Mouse (Mus musculus): ENCODE data around the gene Psmd2. TPM values are rescaled to one million over a fixed set of nuclear protein-coding genes. Genes with fewer than 3 reads are reported as not detected.

The Psmd2 gene
- polyA plus RNA-seq, 1 experiment from 2014 or later = 352 TPM

DNA sequence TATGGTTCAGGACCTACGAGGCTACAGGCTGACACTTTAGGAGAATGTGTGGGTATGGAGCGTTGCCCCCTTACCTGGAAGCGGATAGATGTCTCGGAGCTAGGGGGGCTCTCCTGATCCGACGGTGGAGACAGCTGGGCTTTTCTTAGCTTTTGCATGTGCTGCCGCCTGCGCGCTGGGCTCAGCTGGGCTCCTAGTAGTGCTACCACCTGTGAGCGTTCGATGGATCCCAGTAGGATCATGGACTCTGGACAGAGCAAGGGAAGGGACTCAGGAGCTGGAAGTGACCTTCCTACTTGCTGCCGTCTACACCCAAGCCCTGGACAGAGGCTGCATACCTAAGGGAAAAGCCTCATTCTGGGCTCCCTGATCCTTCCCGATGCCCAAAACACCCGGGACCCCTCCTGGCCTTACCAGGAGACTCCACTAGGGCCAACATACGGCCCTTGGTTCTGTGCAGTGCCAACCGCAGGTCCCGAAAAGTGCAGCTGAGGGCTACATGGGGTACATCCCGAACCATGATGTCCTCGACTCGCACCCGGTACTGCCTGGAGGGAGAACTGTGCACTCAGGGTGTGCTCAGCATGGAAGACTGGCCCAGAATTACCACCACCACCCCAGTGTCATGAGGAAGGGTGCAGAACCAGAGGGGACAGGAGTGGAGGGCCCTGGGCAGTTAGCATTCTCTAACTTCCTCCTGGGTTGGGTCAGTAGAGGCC is 56.9 kb downstream of the Psmd2 start:
- no peak for DNase-seq
- peaks cover 35% of the 10 kb centered on the region for H3K36me3 ChIP-seq (ENCODE audit: insufficient read depth)
- H3K4me2 ChIP-seq = no peak overlapping the region
- H3K9me3 ChIP-seq (ENCODE audit: low read depth, low read length) = no peaks in the 10 kb centered on the region
- no peak for TF ChIP-seq CTCF (IDR thresholded peaks at IDR 0.05; ENCODE audit: low read depth)
- no peaks in the 10 kb centered on the region for H3K27me3 ChIP-seq (ENCODE audit: insufficient read depth, low read length)
- H3K9ac ChIP-seq = no peak overlapping the region
- H3K4me3 ChIP-seq (ENCODE audit: low read depth, low read length) = no peak overlapping the region
- H3K4me1 ChIP-seq (ENCODE audit: insufficient read depth) = no peaks in the 10 kb centered on the region
- WGBS = 94% methylated on average over 21 of the region's 21 CpGs
- H3K27ac ChIP-seq (ENCODE audit: low read depth) = no peak overlapping the region
- ATAC-seq (ENCODE audit: insufficient read depth) = no peak

DNA sequence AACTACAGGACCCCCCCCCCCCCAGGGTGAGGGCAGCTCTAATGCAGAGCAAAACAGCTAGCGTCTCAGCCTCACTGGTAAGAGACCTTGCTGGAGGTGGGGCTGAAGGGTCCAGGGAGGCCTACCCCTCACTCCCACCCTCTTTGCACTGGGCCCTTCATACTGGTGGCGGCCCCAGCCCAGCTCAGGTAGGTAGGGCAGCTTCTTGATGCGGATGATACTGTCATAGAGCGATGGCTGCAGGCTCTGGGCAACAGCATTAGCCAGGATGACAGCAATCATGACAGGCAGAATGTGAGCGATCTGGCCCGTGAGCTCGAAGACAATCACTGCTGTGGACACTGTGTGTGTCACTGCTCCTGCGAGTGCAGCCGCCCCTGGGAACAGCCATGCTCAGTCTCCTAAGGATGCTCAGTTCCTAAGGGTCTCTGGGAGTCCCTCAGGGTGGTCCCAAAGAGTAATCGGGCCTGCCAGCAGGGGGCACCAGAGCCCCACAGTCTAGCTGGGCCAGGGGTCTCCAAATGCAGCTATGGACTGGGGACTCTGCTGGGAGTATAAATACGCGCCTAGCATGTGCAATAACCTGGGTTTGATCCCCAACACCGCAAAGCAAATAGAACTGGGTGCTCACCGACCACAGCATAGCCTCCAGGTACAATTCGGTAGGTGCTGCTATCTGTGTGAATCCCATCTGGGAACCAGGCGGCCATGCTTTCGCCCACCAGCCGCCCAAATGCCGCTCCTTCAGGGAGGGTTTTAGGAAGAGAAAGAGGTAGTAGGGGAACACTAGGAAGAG is 57.7 kb downstream of the Psmd2 start:
- Histone ChIP-seq H3K27ac (ENCODE audit: low read depth) (no peak overlapping the region), H3K4me3 (ENCODE audit: low read depth, low read length) (no peak overlapping the region), H3K4me2 (no peak overlapping the region), H3K4me1 (ENCODE audit: insufficient read depth) (no peaks in the 10 kb centered on the region), H3K9me3 (ENCODE audit: low read depth, low read length) (no peaks in the 10 kb centered on the region), H3K9ac (no peak overlapping the region), H3K27me3 (ENCODE audit: insufficient read depth, low read length) (no peaks in the 10 kb centered on the region), H3K36me3 (ENCODE audit: insufficient read depth) (peaks cover 35% of the 10 kb centered on the region)
- WGBS = 73% methylated on average over 19 of the region's 19 CpGs
- peak; percentile 78 for TF ChIP-seq CTCF (IDR thresholded peaks at IDR 0.05; ENCODE audit: low read depth)
- ATAC-seq (ENCODE audit: insufficient read depth) (no peak; the same call in 1 of the 2 replicates), DNase-seq (peak; percentile 77)

DNA sequence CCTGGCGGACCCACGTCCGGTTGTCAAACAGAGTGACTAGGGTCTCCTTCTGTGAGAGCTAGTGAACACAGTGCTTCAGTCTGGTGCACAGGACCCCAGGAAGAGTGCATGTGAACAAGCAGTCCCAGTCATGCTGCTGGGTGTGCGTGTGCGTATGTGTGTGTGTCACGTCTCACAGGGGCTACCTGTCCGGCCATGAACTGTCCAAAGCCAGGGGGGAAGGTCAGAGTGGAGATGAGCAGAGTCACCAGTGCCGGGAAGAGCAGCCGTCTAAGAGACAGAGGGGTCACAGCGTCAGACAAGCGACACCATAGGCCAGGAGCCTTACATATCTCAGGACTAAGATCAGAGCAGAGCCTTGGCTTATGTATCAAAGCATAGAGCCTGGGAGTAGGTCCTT is 58.9 kb downstream of the Psmd2 start:
- Histone ChIP-seq H3K4me1 (ENCODE audit: insufficient read depth) (peaks cover 9% of the 10 kb centered on the region), H3K36me3 (ENCODE audit: insufficient read depth) (peaks cover 35% of the 10 kb centered on the region), H3K27me3 (ENCODE audit: insufficient read depth, low read length) (no peaks in the 10 kb centered on the region), H3K9ac (no peak overlapping the region), H3K4me3 (ENCODE audit: low read depth, low read length) (no peak overlapping the region), H3K4me2 (no peak overlapping the region), H3K27ac (ENCODE audit: low read depth) (no peak overlapping the region), H3K9me3 (ENCODE audit: low read depth, low read length) (no peaks in the 10 kb centered on the region)
- ATAC-seq (ENCODE audit: insufficient read depth) (no peak), DNase-seq (no peak)
- TF ChIP-seq CTCF (IDR thresholded peaks at IDR 0.05; ENCODE audit: low read depth) = no peak
- WGBS = 90% methylated on average over 11 of the region's 11 CpGs

DNA sequence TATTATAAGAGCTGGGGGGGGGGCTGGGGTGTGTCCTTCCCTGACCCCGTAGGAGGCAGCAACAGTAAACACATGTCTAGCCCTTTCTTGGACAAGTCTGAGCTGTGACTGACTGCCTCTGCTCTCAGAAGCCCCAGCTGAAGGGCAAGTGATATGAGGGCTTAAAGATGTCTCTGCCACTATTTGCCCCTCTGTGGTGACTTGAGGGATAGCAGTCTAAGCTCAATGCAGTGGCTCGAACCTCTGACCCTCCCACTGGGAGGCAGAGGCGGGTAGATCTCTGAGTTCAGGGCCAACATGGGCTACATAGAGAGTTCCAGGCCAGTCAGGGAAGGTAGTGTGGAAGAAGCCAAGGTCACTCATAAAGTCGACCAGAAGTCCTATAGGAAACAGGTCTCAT is 59.4 kb downstream of the Psmd2 start:
- Histone ChIP-seq H3K9ac (no peak overlapping the region), H3K27ac (ENCODE audit: low read depth) (no peak overlapping the region)
- 71% methylated on average over 4 of the region's 4 CpGs for WGBS

DNA sequence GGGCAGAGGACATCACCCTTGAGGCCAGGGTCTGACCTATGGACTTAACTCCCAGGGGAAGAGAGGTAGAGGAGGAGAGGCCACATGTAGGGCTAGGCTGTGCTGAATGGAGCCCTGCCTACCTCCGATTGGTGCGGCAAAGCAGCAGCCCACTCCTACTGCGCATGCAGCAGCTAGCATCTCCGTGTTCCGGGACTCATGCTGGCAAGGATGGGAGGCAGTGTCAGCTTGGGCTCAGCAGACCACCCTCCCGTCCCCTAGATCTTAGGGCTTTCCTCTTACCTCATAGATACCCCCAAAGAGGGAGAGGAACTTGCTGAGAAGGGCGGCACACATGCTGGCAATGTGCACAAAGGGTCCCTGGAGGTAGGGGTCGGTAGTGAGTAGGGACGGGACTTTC is 60.7 kb downstream of the Psmd2 start:
- no peak for DNase-seq
- H3K36me3 ChIP-seq (ENCODE audit: insufficient read depth) = peaks cover 31% of the 10 kb centered on the region
- no peaks in the 10 kb centered on the region for H3K9me3 ChIP-seq (ENCODE audit: low read depth, low read length)
- H3K4me2 ChIP-seq = no peak overlapping the region
- ATAC-seq (ENCODE audit: insufficient read depth) = no peak
- H3K27me3 ChIP-seq (ENCODE audit: insufficient read depth, low read length) = no peaks in the 10 kb centered on the region
- peaks cover 9% of the 10 kb centered on the region for H3K4me1 ChIP-seq (ENCODE audit: insufficient read depth)
- TF ChIP-seq CTCF (IDR thresholded peaks at IDR 0.05; ENCODE audit: low read depth) = no peak
- no peak overlapping the region for H3K9ac ChIP-seq
- H3K27ac ChIP-seq (ENCODE audit: low read depth) = no peak overlapping the region
- no peak overlapping the region for H3K4me3 ChIP-seq (ENCODE audit: low read depth, low read length)
- 78% methylated on average over 9 of the region's 9 CpGs for WGBS

More for the DNA sequence above, 59.4 kb downstream of the Psmd2 start:
- peaks cover 35% of the 10 kb centered on the region for H3K36me3 ChIP-seq (ENCODE audit: insufficient read depth)
- no peak overlapping the region for H3K4me3 ChIP-seq (ENCODE audit: low read depth, low read length)
- H3K4me1 ChIP-seq (ENCODE audit: insufficient read depth) = peaks cover 9% of the 10 kb centered on the region
- no peaks in the 10 kb centered on the region for H3K27me3 ChIP-seq (ENCODE audit: insufficient read depth, low read length)
- TF ChIP-seq CTCF (IDR thresholded peaks at IDR 0.05; ENCODE audit: low read depth) = no peak
- no peak overlapping the region for H3K4me2 ChIP-seq
- ATAC-seq (ENCODE audit: insufficient read depth) (no peak), DNase-seq (no peak)
- no peaks in the 10 kb centered on the region for H3K9me3 ChIP-seq (ENCODE audit: low read depth, low read length)

DNA sequence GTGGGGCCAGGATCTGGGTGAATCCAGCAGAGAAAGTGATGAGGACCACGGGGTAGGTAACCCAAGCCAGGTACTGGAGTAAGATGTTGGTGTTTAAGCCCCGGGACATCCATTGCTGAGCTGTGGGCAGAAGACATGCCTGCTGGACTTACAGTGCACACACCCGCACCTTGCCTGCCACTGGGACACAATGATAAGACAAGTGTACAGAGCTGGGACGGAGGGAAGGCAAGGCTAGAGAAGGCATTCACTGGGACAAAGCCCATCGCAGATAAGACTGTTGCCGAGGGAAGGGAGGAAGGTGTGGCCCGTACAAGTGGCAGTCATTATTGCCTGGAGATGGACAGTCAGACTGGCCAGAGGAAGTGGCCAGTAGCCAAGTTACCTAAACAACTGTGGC is 61.4 kb downstream of the Psmd2 start:
- WGBS = 81% methylated on average over 7 of the region's 7 CpGs
- Histone ChIP-seq H3K27ac (ENCODE audit: low read depth) (no peak overlapping the region), H3K9me3 (ENCODE audit: low read depth, low read length) (no peaks in the 10 kb centered on the region), H3K27me3 (ENCODE audit: insufficient read depth, low read length) (no peaks in the 10 kb centered on the region), H3K4me1 (ENCODE audit: insufficient read depth) (peaks cover 9% of the 10 kb centered on the region), H3K4me3 (ENCODE audit: low read depth, low read length) (no peak overlapping the region), H3K36me3 (ENCODE audit: insufficient read depth) (peaks cover 26% of the 10 kb centered on the region), H3K4me2 (no peak overlapping the region), H3K9ac (no peak overlapping the region)
- DNase-seq = no peak
- no peak for TF ChIP-seq CTCF (IDR thresholded peaks at IDR 0.05; ENCODE audit: low read depth)
- ATAC-seq (ENCODE audit: insufficient read depth) = no peak

MicroRNAs within 50 kb of the gene (microRNA counts, 519-probe panel; counts per million panel counts)
- 2,430 counts per million, percentile 42 among the panel's probes with 10 or more counts for microRNA mmu-miR-1224

Small RNAs within 50 kb of the gene (microRNA-seq; reads per million reads assigned to microRNA genes)
- gene Mir1224 (ENCODE audit: borderline number of aligned reads) = 0.71 reads per million

Other genes with a start within 250 kb of the Psmd2 start
- gene Abcc5, start 225.3 kb upstream of the Psmd2 start, polyA plus RNA-seq (2014; fragmentation: Nextera tagmentation; extraction: Ambion mirVana) = 60.2 and 63.0 TPM in 2 replicates
- 111 and 112 TPM in 2 replicates for gene Eif2b5, start 152.8 kb upstream of the Psmd2 start, polyA plus RNA-seq (2014; fragmentation: Nextera tagmentation; extraction: Ambion mirVana)
- 24.6 and 25.2 TPM in 2 replicates for gene Dvl3, start 134.7 kb upstream of the Psmd2 start, polyA plus RNA-seq (2014; fragmentation: Nextera tagmentation; extraction: Ambion mirVana)
- gene Ap2m1, start 116.2 kb upstream of the Psmd2 start, polyA plus RNA-seq (2014; fragmentation: Nextera tagmentation; extraction: Ambion mirVana) = 641 and 646 TPM in 2 replicates
- gene Abcf3, start 103.1 kb upstream of the Psmd2 start, polyA plus RNA-seq (2014; fragmentation: Nextera tagmentation; extraction: Ambion mirVana) = 51.1 and 53.9 TPM in 2 replicates
- gene Vwa5b2, start 62.2 kb upstream of the Psmd2 start, polyA plus RNA-seq (2014; fragmentation: Nextera tagmentation; extraction: Ambion mirVana) = 0.53 and 0.89 TPM in 2 replicates
- gene Eef1akmt4, start 40.1 kb upstream of the Psmd2 start, polyA plus RNA-seq (2014; fragmentation: Nextera tagmentation; extraction: Ambion mirVana) = 31.5 and 34.6 TPM in 2 replicates
- not detected in 2 replicates for gene Gm49333, start 40.0 kb upstream of the Psmd2 start, polyA plus RNA-seq (2014; fragmentation: Nextera tagmentation; extraction: Ambion mirVana)
- gene Alg3, start 39.9 kb upstream of the Psmd2 start, polyA plus RNA-seq (2014; fragmentation: Nextera tagmentation; extraction: Ambion mirVana) = 44.1 and 48.9 TPM in 2 replicates
- 0.72 and 1.3 TPM in 2 replicates for gene Camk2n2, start 30.4 kb upstream of the Psmd2 start, polyA plus RNA-seq (2014; fragmentation: Nextera tagmentation; extraction: Ambion mirVana)
- gene Ece2, start 21.8 kb upstream of the Psmd2 start, polyA plus RNA-seq (2014; fragmentation: Nextera tagmentation; extraction: Ambion mirVana) = 2.8 and 2.9 TPM in 2 replicates
- gene Eif4g1, start 16.7 kb downstream of the Psmd2 start, polyA plus RNA-seq (2014; fragmentation: Nextera tagmentation; extraction: Ambion mirVana) = 176 and 191 TPM in 2 replicates
- 3.4 TPM in 2 replicates for gene Fam131a, start 41.6 kb downstream of the Psmd2 start, polyA plus RNA-seq (2014; fragmentation: Nextera tagmentation; extraction: Ambion mirVana)
- 101 and 114 TPM in 2 replicates for gene Polr2h, start 66.0 kb downstream of the Psmd2 start, polyA plus RNA-seq (2014; fragmentation: Nextera tagmentation; extraction: Ambion mirVana)
- gene Clcn2, start 66.1 kb downstream of the Psmd2 start, polyA plus RNA-seq (2014; fragmentation: Nextera tagmentation; extraction: Ambion mirVana) = 7.5 and 10.1 TPM in 2 replicates
- 3.4 and 4.8 TPM in 2 replicates for gene Chrd, start 81.5 kb downstream of the Psmd2 start, polyA plus RNA-seq (2014; fragmentation: Nextera tagmentation; extraction: Ambion mirVana)
- gene Thpo, start 82.9 kb downstream of the Psmd2 start, polyA plus RNA-seq (2014; fragmentation: Nextera tagmentation; extraction: Ambion mirVana) = 0.76 and 1.1 TPM in 2 replicates

Measured in lung, embryonic 14.5 days (tissue).